Mouse (Mus musculus) heart, embryonic 15.5 days (tissue): Measurements from ENCODE around the gene Otog. TPM values are rescaled to one million over a fixed set of nuclear protein-coding genes. Genes with fewer than 3 reads are reported as not detected.

ENCODE experiments used
- polyA plus RNA-seq: library from polyadenylated mRNA; unstranded; fragments of >200 nt; fragmentation: Nextera tagmentation; extraction: Ambion mirVana; gene quantifications from 2 replicates; pipeline ENCODE4 v1.2.1, GENCODE M21; 2015

Otog gene
- polyA plus RNA-seq, 1 experiment from 2014 or later, result not detected

Other genes with a start within 250 kb of the Otog start
- gene Abcc6, start 210.7 kb upstream of the Otog start, polyA plus RNA-seq, result 0.16 TPM in 1 of 2 replicates, not detected in the other
- gene Nomo1, start 207.3 kb upstream of the Otog start, polyA plus RNA-seq, result 30.8 and 37.9 TPM in 2 replicates
- gene Kcnj11, start 140.2 kb upstream of the Otog start, polyA plus RNA-seq, result 8.5 and 8.8 TPM in 2 replicates
- gene Abcc8, start 61.0 kb upstream of the Otog start, polyA plus RNA-seq, result 18.1 and 20.0 TPM in 2 replicates
- 2.1 and 2.6 TPM in 2 replicates for gene Ush1c, start 2.5 kb upstream of the Otog start, polyA plus RNA-seq
- 0.10 and 0.30 TPM in 2 replicates for gene Myod1, start 135.5 kb downstream of the Otog start, polyA plus RNA-seq
- gene Kcnc1, start 155.5 kb downstream of the Otog start, polyA plus RNA-seq, result not detected in 2 replicates